Comparison of ENCODE assay signal across 31 mouse cellular contexts in the genomic region with DNA sequence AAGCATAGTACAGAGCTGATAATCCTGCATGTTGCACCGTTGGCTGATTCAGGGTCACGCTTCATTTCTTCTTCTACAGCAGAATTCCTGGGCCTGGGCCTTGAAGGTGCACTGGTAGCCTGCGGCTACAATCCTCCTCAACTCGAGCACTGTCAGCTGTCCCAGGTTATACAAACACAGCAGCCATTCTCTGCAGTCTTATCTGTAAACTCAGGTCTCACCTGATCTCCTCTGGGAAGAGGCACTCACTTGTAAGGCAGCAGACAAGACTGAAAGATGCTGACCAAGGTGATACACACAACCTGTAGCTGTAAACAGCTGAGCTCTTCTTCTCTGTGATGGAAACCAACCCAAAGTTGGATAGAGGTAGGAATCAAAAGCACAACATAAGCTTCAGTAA. TPM values are rescaled to one million over a fixed set of nuclear protein-coding genes. Genes with fewer than 3 reads are reported as not detected.
DNase-seq lines count a peak whose midpoint lies in the region; ATAC-seq and TF ChIP-seq lines count a peak whose summit lies in the region.
"Had no signal": no experiment of that assay in that cellular context is flagged by ENCODE, and none has a peak within 500 bp of the region (broad histone marks: within the 10 kb centered on the region; RNA-seq: fewer than 3 reads in every experiment).

No protein-coding gene starts in this region.

- no peak overlapping the region for H3K27ac ChIP-seq in heart, adult 2 months
- H3K27ac ChIP-seq in MEL (ENCODE audit: control insufficient read depth, low read depth, low read length) = peak overlapping the region; percentile 85
- peak overlapping the region; percentile 93 for H3K27ac ChIP-seq in liver, embryonic 13.5 days
- peak overlapping the region; percentile 87 for H3K27ac ChIP-seq in liver, embryonic 16.5 days (ENCODE audit: low read length)
- H3K27ac ChIP-seq in midbrain, embryonic 16.5 days (ENCODE audit: low read length) = no peak overlapping the region
- H3K27ac ChIP-seq: embryonic facial prominence, embryonic 12.5 days; embryonic facial prominence, embryonic 15.5 days; forebrain, embryonic 10.5 days; forebrain, embryonic 13.5 days; heart, embryonic 15.5 days; hindbrain, embryonic 10.5 days; hindbrain, embryonic 13.5 days; hindbrain, postnatal 0 days had no signal

- ATAC-seq in liver, embryonic 13.5 days (ENCODE audit: low read depth) = no peak
- ATAC-seq in liver, embryonic 16.5 days (ENCODE audit: low read depth) = no peak
- ATAC-seq in midbrain, embryonic 16.5 days = no peak
- ATAC-seq: forebrain, embryonic 13.5 days; forebrain, embryonic 16.5 days; hindbrain, postnatal 0 days had no signal

- peaks cover 5% of the 10 kb centered on the region for H3K4me1 ChIP-seq in heart, adult 2 months (ENCODE audit: control insufficient read depth, insufficient read depth, low read length)
- H3K4me1 ChIP-seq in MEL (ENCODE audit: control insufficient read depth in 1 of 2, insufficient read depth in 2 of 2, low read length in 2 of 2) = peaks cover 17 to 32% of the 10 kb centered on the region in 2 experiments
- H3K4me1 ChIP-seq in liver, embryonic 13.5 days (replicated peaks) = peaks cover 70% of the 10 kb centered on the region
- peaks cover 38% of the 10 kb centered on the region for H3K4me1 ChIP-seq in liver, embryonic 16.5 days (ENCODE audit: control insufficient read depth, low read depth, low read length)
- peaks cover 12% of the 10 kb centered on the region for H3K4me1 ChIP-seq in midbrain, embryonic 16.5 days (ENCODE audit: control insufficient read depth, insufficient read depth, low read length)

- H3K4me2 ChIP-seq in liver, embryonic 13.5 days = peak overlapping the region; percentile 59
- H3K4me2 ChIP-seq in liver, embryonic 16.5 days (ENCODE audit: low read depth, low read length) = peak overlapping the region; percentile 43; the same call in 1 of the 2 replicates
- no peak overlapping the region for H3K4me2 ChIP-seq in midbrain, embryonic 16.5 days (ENCODE audit: low read length)
- H3K4me2 ChIP-seq: embryonic facial prominence, embryonic 12.5 days; embryonic facial prominence, embryonic 15.5 days; forebrain, embryonic 13.5 days; heart, embryonic 12.5 days; heart, embryonic 15.5 days; hindbrain, embryonic 13.5 days had no signal

- WGBS in heart, adult 2 months = 77% methylated on average over 4 of the region's 4 CpGs
- 66% methylated on average over 4 of the region's 4 CpGs for WGBS in liver, embryonic 13.5 days (ENCODE audit: insufficient replicate concordance)
- WGBS in liver, embryonic 16.5 days (ENCODE audit: insufficient replicate concordance) = 65% methylated on average over 4 of the region's 4 CpGs
- WGBS in midbrain, embryonic 16.5 days = 93% methylated on average over 4 of the region's 4 CpGs

- peak; percentile 67 for DNase-seq in heart, adult 11 months
- DNase-seq in heart, adult 2 months = no peak
- DNase-seq in MEL (ENCODE audit: low read depth, low spot score) = peak; percentile 52
- no peak for DNase-seq in liver, embryonic 13.5 days
- DNase-seq in urinary bladder, adult 2 months (ENCODE audit: low spot score) = no peak
- no peak for DNase-seq in lung, adult 18-20 months
- DNase-seq: adrenal gland, adult 2 months; adrenal gland, postnatal 14 days; B cell, adult 2 months; cerebellum, adult 11 months; cerebellum, adult 2 months; cerebellum, adult 9-11 months; cerebellum, postnatal 25 days; gastrocnemius, postnatal 10 days; gastrocnemius, postnatal 36 days; heart, postnatal 10 days; heart, postnatal 36 days had no signal

- no peak overlapping the region for H3K4me3 ChIP-seq in heart, adult 2 months
- no peak overlapping the region; a peak in 1 of 4 replicates for H3K4me3 ChIP-seq in MEL (ENCODE audit: control insufficient read depth in 1 of 2, insufficient read depth in 1 of 2, low read depth in 2 of 2, low read length in 2 of 2)
- H3K4me3 ChIP-seq in liver, embryonic 13.5 days (replicated peaks) = peak overlapping the region; percentile 0; the same call in 1 of the 2 replicates
- H3K4me3 ChIP-seq in liver, embryonic 16.5 days (ENCODE audit: low read depth, low read length) = no peak overlapping the region
- no peak overlapping the region for H3K4me3 ChIP-seq in midbrain, embryonic 16.5 days (ENCODE audit: low read depth, low read length)
- H3K4me3 ChIP-seq: embryonic facial prominence, embryonic 12.5 days; embryonic facial prominence, embryonic 15.5 days; forebrain, embryonic 10.5 days; forebrain, embryonic 13.5 days; heart, embryonic 12.5 days; heart, embryonic 15.5 days; hindbrain, embryonic 10.5 days; hindbrain, embryonic 13.5 days had no signal

- no peaks in the 10 kb centered on the region for H3K9me3 ChIP-seq in MEL (replicated peaks; ENCODE audit: insufficient read depth, low read length)
- no peaks in the 10 kb centered on the region for H3K9me3 ChIP-seq in liver, embryonic 13.5 days (replicated peaks)
- H3K9me3 ChIP-seq in liver, embryonic 16.5 days (replicated peaks; ENCODE audit: control insufficient read depth, low read length) = no peaks in the 10 kb centered on the region
- H3K9me3 ChIP-seq in midbrain, embryonic 16.5 days (replicated peaks; ENCODE audit: control insufficient read depth, low read length, poor library complexity, severe bottlenecking) = no peaks in the 10 kb centered on the region
- H3K9me3 ChIP-seq: embryonic facial prominence, embryonic 12.5 days; embryonic facial prominence, embryonic 15.5 days; forebrain, embryonic 10.5 days; forebrain, embryonic 13.5 days; G1E; heart, embryonic 12.5 days; heart, embryonic 15.5 days; hindbrain, embryonic 10.5 days; hindbrain, embryonic 13.5 days had no signal

- TF ChIP-seq CTCF in heart, adult 2 months (IDR thresholded peaks at IDR 0.05) = no peak
- no peak for TF ChIP-seq CTCF in MEL (IDR thresholded peaks at IDR 0.05 in 2 of 3, conservative IDR thresholded peaks at IDR 0.05 in 1 of 3; ENCODE audit: control insufficient read depth in 1 of 3, insufficient read depth in 1 of 3, low read depth in 2 of 3, low read length in 3 of 3, poor library complexity in 1 of 3, severe bottlenecking in 1 of 3)

- no peak overlapping the region for H3K9ac ChIP-seq in heart, adult 2 months (ENCODE audit: low read depth, low read length)
- H3K9ac ChIP-seq in MEL (ENCODE audit: control insufficient read depth, low read depth, low read length, poor library complexity, severe bottlenecking) = no peak overlapping the region
- H3K9ac ChIP-seq in liver, embryonic 13.5 days = peak overlapping the region; percentile 52
- H3K9ac ChIP-seq in liver, embryonic 16.5 days (ENCODE audit: low read depth, low read length) = no peak overlapping the region
- H3K9ac ChIP-seq in midbrain, embryonic 16.5 days (ENCODE audit: low read depth, low read length) = no peak overlapping the region
- H3K9ac ChIP-seq: embryonic facial prominence, embryonic 12.5 days; embryonic facial prominence, embryonic 15.5 days; forebrain, embryonic 13.5 days; heart, embryonic 12.5 days; heart, embryonic 15.5 days; hindbrain, embryonic 13.5 days had no signal

- no peaks in the 10 kb centered on the region for H3K27me3 ChIP-seq in heart, adult 2 months (ENCODE audit: control insufficient read depth, insufficient read depth, low read length)
- no peaks in the 10 kb centered on the region for H3K27me3 ChIP-seq in MEL (ENCODE audit: control insufficient read depth in 1 of 2, insufficient read depth in 2 of 2, low read length in 2 of 2)
- H3K27me3 ChIP-seq in liver, embryonic 13.5 days = no peaks in the 10 kb centered on the region
- H3K27me3 ChIP-seq in liver, embryonic 16.5 days (ENCODE audit: control insufficient read depth, insufficient read depth, low read depth, low read length) = no peaks in the 10 kb centered on the region
- no peaks in the 10 kb centered on the region for H3K27me3 ChIP-seq in midbrain, embryonic 16.5 days (ENCODE audit: control insufficient read depth, insufficient read depth, low read depth, low read length)
- H3K27me3 ChIP-seq: CH12.LX; embryonic facial prominence, embryonic 12.5 days; embryonic facial prominence, embryonic 15.5 days; forebrain, embryonic 13.5 days; heart, embryonic 12.5 days; heart, embryonic 15.5 days; hindbrain, embryonic 13.5 days had no signal

- peaks cover 42% of the 10 kb centered on the region for H3K36me3 ChIP-seq in heart, adult 2 months (ENCODE audit: control insufficient read depth, insufficient read depth, low read length)
- H3K36me3 ChIP-seq in MEL (ENCODE audit: control insufficient read depth in 1 of 2, insufficient read depth in 2 of 2, low read length in 2 of 2) = peaks cover 6 to 56% of the 10 kb centered on the region in 2 experiments
- peaks cover 21% of the 10 kb centered on the region for H3K36me3 ChIP-seq in liver, embryonic 13.5 days
- no peaks in the 10 kb centered on the region for H3K36me3 ChIP-seq in liver, embryonic 16.5 days (ENCODE audit: control insufficient read depth, insufficient read depth)
- no peaks in the 10 kb centered on the region; the same call in 1 of the 2 replicates for H3K36me3 ChIP-seq in midbrain, embryonic 16.5 days (ENCODE audit: control insufficient read depth, insufficient read depth, low read length)

- no peak for TF ChIP-seq EP300 in heart, adult 2 months (IDR thresholded peaks at IDR 0.05; ENCODE audit: insufficient read depth, low read depth, low read length)
- TF ChIP-seq EP300 in MEL (IDR thresholded peaks at IDR 0.05; ENCODE audit: low read depth in 1 of 2, low read length in 2 of 2) = no peak

- TF ChIP-seq RAD21 in MEL (IDR thresholded peaks at IDR 0.05; ENCODE audit: low read depth, low read length) = no peak

- H3K79me2 ChIP-seq in heart, adult 2 months (replicated peaks; ENCODE audit: control insufficient read depth, insufficient read depth, low read length) = peaks cover 2% of the 10 kb centered on the region; the same call in 1 of the 2 replicates
- peaks cover 36% of the 10 kb centered on the region for H3K79me2 ChIP-seq in MEL (ENCODE audit: control insufficient read depth, insufficient read depth, low read length, poor library complexity)

- intact Hi-C loops in heart, adult 2 months (cut with DNase I) = no loop called here

- TF ChIP-seq POLR2A in heart, adult 2 months (IDR thresholded peaks at IDR 0.05; ENCODE audit: insufficient read depth, low read depth, low read length) = no peak
- TF ChIP-seq POLR2A in MEL (IDR thresholded peaks at IDR 0.05; ENCODE audit: control insufficient read depth in 1 of 2, insufficient read depth in 1 of 2, low read depth in 1 of 2, low read length in 2 of 2, poor library complexity in 1 of 2) = no peak

TF ChIP-seq in MEL, 35 proteins besides CTCF, POLR2A, EP300 and RAD21 (continues in another document):
- TF ChIP-seq ETS1 (IDR thresholded peaks at IDR 0.05; ENCODE audit: low read depth, low read length) = peak; percentile 29; the same call in 1 of the 2 replicates

RNA-seq across cellular contexts. Expression of a gene that starts 5.1 kb away (rescaled TPM):
- 100 to 1,000 TPM; 490 to 621 TPM for total RNA-seq in heart, adult 2 months (2021)
- polyA plus RNA-seq in heart, adult 2 months (2012; rRNA removed) = 195 and 330 TPM in 2 replicates
- total RNA-seq in MEL (2012; rRNA removed) = 192 and 205 TPM in 2 replicates
- 100 to 1,000 TPM in 1 of 2 experiments, not detected in 1; 243 TPM for polyA plus RNA-seq in MEL (2012; ENCODE audit: insufficient read depth in 1 of 2, insufficient read length in 2 of 2, low read depth in 1 of 2, low replicate concordance in 2 of 2, missing spikeins in 1 of 2)
- polyA plus RNA-seq in liver, embryonic 13.5 days (2015; fragmentation: Nextera tagmentation; extraction: Ambion mirVana) = 90.2 and 105 TPM in 2 replicates
- polyA plus RNA-seq in liver, embryonic 16.5 days (2015; fragmentation: Nextera tagmentation; extraction: Ambion mirVana) = 61.6 and 63.4 TPM in 2 replicates
- 70.1 and 72.7 TPM in 2 replicates for polyA plus RNA-seq in urinary bladder, adult 2 months (2012; rRNA removed)
- 104 and 115 TPM in 2 replicates for polyA plus RNA-seq in midbrain, embryonic 16.5 days (2015; fragmentation: Nextera tagmentation; extraction: Ambion mirVana)

Comparison
In these comparisons a context has a peak if more than half of its experiments do, and no peak if none do; other contexts are left out.
1. DNase-seq: peak in heart, adult 11 months (single experiment) and MEL (single experiment); none in heart, adult 2 months (0 of 2), liver, embryonic 13.5 days (single experiment), urinary bladder, adult 2 months (single experiment) and lung, adult 18-20 months (0 of 2).
2. H3K27ac ChIP-seq: peak in MEL (single experiment), liver, embryonic 13.5 days (single experiment) and liver, embryonic 16.5 days (single experiment); none in heart, adult 2 months (single experiment) and midbrain, embryonic 16.5 days (single experiment).